Mouse (Mus musculus): ENCODE data around the gene Itgax.

GRCm38 (mm10) chr7:128098135-128098534, 31.2 kb upstream of the Itgax start:
- TF ChIP-seq CTCF (conservative IDR thresholded peaks at IDR 0.05; ENCODE audit: insufficient read depth, insufficient read length, low read depth, low read length) (no peak), POLR2A (IDR thresholded peaks at IDR 0.05; ENCODE audit: low read depth, low read length) (no peak)

Measured in kidney, adult 2 months (tissue).